Mouse (Mus musculus): ENCODE measurements at regions not wholly inside any gene's neighbourhood (a gene's known extent, or its start where the extent isn't known, plus 50 kb on each side); places are given as distances from the start of the nearest gene placed in this dataset.
A peak's percentile ranks its signal among the peaks of the same experiment; 100 is the strongest.

GRCm38 (mm10) chr15:96521125-96521455, 60.4 kb upstream of the Scaf11 start:
- DNase-seq (ENCODE audit: inconsistent ontology term) = no peak

GRCm38 (mm10) chr15:96520412-96521124, 59.9 kb upstream of the Scaf11 start:
- DNase-seq (ENCODE audit: inconsistent ontology term) = no peak

GRCm38 (mm10) chr15:96518156-96518555, 57.5 kb upstream of the Scaf11 start:
- peak; percentile 20 for DNase-seq (ENCODE audit: inconsistent ontology term)

- no peak for DNase-seq (ENCODE audit: inconsistent ontology term)
These were observed 55.0 kb upstream of the Scaf11 start for GRCm38 (mm10) chr15:96515620-96516019.

- DNase-seq (ENCODE audit: inconsistent ontology term) = no peak
These were observed 52.0 kb upstream of the Scaf11 start for GRCm38 (mm10) chr15:96512636-96513035.

Measured in Muller cell, postnatal 12 days (primary cell).